Mouse (Mus musculus) lung, adult 10 weeks (tissue): ENCODE results near the gene Thsd7a. TPM values are rescaled to one million over a fixed set of nuclear protein-coding genes. Genes with fewer than 3 reads are reported as not detected.

Experiments
- polyA plus RNA-seq: library from polyadenylated mRNA; stranded (reverse); fragments of 350-450 nt; fragmentation: Illumina TruSeq; extraction: RNeasy Lipid Tissue Mini Kit (QIAGEN cat#74804); gene quantifications from one replicate; pipeline ENCODE4 v1.2.3, GENCODE M21; 2014; ENCODE audit warnings: low read depth, low replicate concordance; ENCODE audit not compliant: insufficient read depth

Thsd7a gene
- 1.1 TPM for polyA plus RNA-seq

GRCm38 (mm10) chr6:12748787-12749530, at the start of gene Thsd7a:
Gene Thsd7a, minus strand, starts transcription at chr6:12749410.

